Mouse (Mus musculus) megakaryocyte, embryonic 14.5 days (primary cell): ENCODE results near the gene Nrap.

Source experiments
- FLI1 ChIP-seq: IDR thresholded peaks from 2 replicates; pipeline ENCODE4 v1.6.1; 2012; ENCODE audit warnings: low read length, inconsistent platforms, mixed read lengths
- GATA1 ChIP-seq: IDR thresholded peaks from 3 replicates; pipeline ENCODE4 v1.6.1; 2012; ENCODE audit warnings: mixed read lengths, low read length, inconsistent platforms, borderline replicate concordance

GRCm38 (mm10) chr19:56425492-56425891 lies 35.7 kb upstream of the Nrap start:
- TF ChIP-seq GATA1: no peak
- no peak for TF ChIP-seq FLI1
